Mouse (Mus musculus) adrenal gland, adult 18-20 months (tissue): ENCODE measurements around the gene Dlx2. TPM values are rescaled to one million over a fixed set of nuclear protein-coding genes. Genes with fewer than 3 reads are reported as not detected.
A peak's percentile ranks its signal among the peaks of the same experiment; 100 is the strongest.

Experiments
- DNase-seq, 2 experiments: peaks; one replicate each; pipeline ENCODE4 v3.0.0; 2021 to 2022; ENCODE audit warnings: low spot score in 2 of 2
- total RNA-seq, 2 experiments: library from RNA; stranded (reverse); gene quantifications; 1 replicate in 1 of 2; 2 replicates in 1 of 2; pipeline ENCODE4 v1.2.3; 2021

The Dlx2 gene
- total RNA-seq, 2 experiments from 2014 or later: 0.50 to 0.54 TPM

DNA sequence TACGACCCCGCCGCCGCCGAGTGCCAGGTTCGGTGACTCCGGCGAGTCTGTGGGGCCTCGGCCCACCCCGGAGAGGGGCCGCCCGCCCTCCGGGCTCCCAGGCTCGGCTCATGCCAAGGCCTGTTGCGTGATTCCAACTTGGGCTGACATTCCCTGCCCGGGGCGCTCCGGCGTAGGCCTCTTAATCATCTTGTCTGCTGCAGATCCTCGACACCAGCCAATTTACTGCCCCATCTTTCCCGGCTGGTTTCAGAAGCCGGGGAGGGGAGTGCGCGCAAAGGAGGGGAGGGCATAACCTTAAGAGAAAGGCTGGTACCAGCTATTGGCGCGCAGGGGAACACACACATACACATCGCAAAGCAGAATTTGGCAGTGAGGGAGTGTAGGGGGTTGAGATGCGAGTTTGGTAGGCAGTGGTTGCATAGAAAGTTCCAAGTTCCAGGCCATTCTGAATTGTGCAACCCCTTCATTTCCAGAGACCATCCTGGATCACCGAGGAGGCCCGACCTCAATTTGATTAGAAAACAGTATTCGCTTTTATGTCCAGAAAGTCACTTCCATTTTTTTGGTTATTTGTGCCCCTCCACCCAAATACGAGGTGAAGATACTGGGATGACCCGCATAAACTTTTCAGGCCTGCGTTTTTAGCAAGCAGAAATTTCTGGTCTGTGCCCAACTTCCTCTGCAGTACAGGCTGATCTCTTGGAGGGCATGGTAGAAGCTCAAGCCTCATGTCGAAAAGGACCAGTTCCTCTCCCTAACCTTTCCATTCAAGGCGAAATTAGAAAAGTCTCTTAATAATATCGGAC is 4.9 kb downstream of the Dlx2 start:
- DNase-seq: no peak

DNA sequence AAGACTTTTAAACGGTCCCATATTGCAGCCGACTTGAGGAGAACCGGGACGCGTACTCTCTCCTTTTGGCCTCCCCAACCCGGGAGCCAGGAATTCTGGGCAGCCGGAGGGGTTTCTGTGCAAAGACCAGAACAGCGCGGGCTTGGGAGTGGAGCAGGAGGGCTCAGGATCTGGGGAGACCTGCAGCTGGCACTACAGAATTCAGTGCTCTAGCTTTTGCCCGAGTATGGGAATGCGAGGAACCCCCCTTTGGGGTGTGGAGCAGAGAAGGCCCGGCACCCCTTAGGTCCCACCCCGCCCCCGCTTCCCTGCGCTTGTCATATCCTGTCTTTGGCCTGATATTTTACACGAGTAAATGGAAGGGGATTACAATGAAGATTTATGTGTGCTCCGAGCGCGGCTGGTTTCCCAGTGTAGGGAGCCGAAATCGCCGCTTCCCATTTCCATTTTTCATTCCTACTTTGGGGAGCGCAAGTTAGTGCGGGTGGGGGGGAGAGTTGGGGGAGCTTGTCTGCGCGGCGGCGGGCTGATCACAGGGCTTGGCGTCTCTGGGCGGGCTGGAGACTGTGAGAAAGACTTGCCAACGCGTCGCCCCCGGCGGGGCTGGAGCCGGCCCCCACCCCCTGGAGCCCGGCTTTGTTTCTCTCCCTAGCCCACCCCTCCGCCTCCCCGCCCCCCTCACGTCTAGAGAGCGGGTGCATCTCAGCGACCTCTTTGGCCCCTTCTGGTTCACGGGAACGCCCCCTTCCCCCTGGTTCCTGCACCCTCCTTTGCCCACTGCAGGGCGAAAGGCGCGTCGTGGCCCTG is 5.7 kb downstream of the Dlx2 start:
- DNase-seq: no peak

- no peak for DNase-seq
Observed at GRCm38 (mm10) chr2:71534242-71535052, 12.1 kb downstream of the Dlx2 start.

- no peak for DNase-seq
Observed at GRCm38 (mm10) chr2:71533094-71533493, 13.5 kb downstream of the Dlx2 start.

GRCm38 (mm10) chr2:71531990-71532970 is 14.3 kb downstream of the Dlx2 start:
- DNase-seq: no peak

DNA sequence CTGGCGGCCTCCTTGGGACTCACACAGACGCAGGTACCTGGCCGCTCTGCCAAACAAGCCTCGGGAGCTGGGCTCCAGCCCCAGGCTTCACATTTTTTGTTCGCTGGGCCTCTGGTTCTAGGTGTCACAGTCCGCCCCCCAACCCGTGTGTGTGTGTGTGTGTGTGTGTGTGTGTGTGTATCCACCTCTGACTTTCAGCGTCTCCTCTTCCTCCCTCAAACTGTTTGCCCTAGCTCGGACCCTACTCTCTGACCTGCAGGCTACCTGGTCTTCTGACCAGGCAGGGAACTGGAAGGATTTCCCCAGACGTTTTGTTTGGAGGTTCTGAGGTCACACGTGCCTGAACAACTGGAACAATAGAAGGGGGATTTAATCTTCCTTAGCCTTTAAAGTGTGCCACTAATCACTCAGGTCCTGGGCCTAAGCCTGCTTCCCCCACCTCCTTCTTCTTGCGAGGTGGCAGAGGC is 15.4 kb downstream of the Dlx2 start:
- DNase-seq: no peak

GRCm38 (mm10) chr2:71530391-71531123 is 16.0 kb downstream of the Dlx2 start:
- DNase-seq: no peak

DNA sequence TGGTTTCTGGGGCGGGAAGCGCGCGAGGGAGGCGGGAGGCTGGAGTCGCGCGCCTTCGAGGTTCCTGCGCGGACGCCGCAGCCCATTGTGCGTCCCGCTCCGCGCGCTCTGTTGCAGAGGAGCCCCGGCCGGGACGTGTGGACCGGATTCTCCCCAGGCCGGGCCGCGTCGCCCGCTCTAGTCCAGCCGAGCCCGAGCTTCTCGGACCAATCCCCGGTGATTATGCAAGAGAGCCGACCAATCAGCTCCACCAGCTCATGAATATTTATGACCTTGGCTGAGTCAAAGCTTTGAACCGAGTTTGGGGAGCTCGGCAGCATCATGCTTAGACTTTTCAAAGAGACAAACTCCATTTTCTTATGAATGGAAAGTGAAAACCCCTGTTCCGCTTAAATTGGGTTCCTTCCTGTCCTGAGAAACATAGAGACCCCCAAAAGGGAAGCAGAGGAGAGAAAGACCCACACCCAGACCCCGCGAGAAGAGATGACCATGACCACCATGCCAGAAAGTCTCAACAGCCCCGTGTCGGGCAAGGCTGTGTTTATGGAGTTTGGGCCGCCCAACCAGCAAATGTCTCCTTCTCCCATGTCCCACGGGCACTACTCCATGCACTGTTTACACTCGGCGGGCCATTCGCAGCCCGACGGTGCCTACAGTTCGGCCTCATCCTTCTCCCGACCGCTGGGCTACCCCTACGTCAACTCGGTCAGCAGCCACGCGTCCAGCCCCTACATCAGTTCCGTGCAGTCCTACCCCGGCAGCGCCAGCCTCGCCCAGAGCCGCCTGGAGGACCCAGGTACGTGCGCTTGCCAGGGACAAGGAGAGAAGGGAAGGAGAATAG is 16.8 kb downstream of the Dlx2 start:
- peak; percentile 66 to 77 for DNase-seq

- no peak for DNase-seq
Observed at GRCm38 (mm10) chr2:71528714-71529510, 17.6 kb downstream of the Dlx2 start.

- DNase-seq: no peak
Observed at GRCm38 (mm10) chr2:71528014-71528713, 18.4 kb downstream of the Dlx2 start, which contains the start of gene Dlx1. Dlx1 (plus strand) TSS chr2:71528113.

DNA sequence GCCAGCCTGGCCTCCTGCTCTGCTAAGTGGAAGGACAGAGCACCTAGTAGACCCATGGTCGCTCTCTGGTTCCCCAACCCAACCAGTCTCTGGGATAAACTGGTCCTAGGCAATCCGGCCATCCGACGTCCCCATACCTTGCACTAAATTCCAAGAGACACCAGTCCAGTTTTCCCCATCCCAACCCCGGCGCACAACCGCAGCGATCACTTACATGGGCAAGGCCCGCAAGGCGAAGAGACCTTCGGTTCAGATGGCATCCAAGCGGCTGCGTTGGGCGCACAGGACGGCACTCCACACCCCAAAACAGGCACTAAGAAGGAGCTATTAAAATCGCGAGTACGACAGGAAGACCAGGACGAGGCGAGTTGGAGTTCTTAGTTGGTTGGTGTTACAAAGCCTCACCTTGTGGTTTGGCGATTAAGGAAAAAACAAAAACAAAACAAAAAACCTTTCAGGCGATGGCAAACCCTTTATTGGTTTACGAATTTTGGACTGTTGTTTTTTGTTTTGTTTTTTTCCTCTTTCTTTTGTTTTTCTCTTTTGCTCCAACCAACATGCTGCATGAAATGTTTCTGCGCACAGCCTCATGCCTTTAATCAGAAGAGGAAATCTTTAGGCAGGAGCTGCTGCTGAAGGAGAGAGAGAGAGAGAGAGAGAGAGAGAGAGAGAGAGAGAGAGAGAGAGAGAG is 19.1 kb downstream of the Dlx2 start:
- DNase-seq: no peak

GRCm38 (mm10) chr2:71526595-71527322 is 19.8 kb downstream of the Dlx2 start:
- no peak for DNase-seq

DNA sequence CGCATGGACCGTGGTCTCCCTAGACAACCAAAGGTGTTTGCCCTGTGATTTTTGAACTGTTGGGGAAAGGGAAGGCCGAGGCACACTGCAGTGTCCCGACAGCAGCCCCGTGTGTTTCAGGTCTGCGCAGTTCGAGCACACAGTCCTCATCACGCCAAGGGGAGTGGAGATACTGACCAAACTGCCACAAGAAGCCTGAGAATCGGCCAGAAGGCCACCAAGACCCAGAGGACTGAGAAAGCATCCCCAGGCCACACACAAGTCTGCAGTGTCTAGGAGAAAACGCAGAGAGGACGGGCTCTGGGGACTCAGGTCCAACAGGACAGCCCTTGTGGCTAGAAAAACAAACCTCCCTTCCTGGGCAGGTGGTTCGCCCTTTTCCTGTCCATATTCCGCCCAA is 21.8 kb downstream of the Dlx2 start:
- no peak for DNase-seq

DNA sequence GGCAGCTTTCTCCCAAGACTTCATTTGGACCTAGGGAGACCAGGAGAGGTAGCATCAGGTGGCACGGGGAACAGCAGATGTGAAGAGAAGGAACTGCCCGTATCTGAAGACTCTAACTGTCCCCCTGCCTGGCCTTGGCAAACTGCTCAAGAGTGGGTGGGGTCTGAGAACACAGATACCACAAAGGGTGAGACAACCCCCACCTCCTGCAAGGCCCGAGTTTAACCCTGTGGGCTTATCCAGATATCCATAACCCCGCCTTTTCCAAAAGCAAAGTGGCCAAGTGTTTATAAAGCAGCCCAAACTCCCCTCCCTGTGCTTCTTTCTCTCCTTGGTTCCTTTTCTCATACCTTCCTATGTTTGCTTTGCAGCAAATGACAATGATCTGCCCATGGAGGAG is 23.1 kb downstream of the Dlx2 start:
- no peak for DNase-seq

GRCm38 (mm10) chr2:71522871-71523270 is 23.7 kb downstream of the Dlx2 start:
- no peak for DNase-seq
